ENCODE assay signal across 10 mouse cellular contexts in the genomic region with DNA sequence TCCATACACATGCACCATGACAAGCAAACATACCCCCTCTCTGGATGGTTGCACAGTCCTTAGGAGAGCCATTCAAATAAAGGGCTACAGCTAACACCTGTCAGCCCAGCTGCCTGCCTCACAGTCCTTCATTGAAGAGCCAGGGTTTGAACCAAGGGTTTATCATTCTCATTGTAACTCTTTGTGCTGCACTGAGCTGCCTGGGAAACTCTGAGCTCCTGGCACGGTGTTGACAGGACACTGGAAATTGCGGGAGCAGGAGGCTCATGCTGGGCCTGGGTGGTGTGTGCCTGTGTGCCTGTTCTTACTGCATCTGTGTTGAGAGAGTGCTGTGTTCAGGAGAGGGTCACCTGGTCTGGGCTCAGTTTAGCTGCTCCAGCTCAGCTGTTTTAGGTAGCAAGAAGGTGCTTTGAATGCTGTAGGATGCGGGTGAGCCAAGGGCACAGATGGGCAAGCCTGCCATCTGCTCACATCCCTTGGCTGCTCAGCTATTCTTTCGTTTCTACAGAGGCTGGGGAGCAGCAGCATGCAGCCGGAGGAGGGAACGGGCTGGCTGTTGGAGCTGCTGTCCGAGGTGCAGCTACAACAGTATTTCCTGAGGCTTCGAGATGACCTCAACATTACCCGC. TPM values are rescaled to one million over a fixed set of nuclear protein-coding genes. Genes with fewer than 3 reads are reported as not detected.
DNase-seq lines count a peak whose midpoint lies in the region; ATAC-seq lines count a peak whose summit lies in the region.
"Had no signal": no experiment of that assay in that cellular context is flagged by ENCODE, and none has a peak within 500 bp of the region (broad histone marks: within the 10 kb centered on the region; RNA-seq: fewer than 3 reads in every experiment).

No protein-coding gene starts in this region.

- no peak overlapping the region for H3K9ac ChIP-seq in hindbrain, embryonic 11.5 days (ENCODE audit: low read depth, low read length)
- peak overlapping the region; percentile 13 for H3K9ac ChIP-seq in forebrain, embryonic 13.5 days
- no peak overlapping the region for H3K9ac ChIP-seq in midbrain, embryonic 12.5 days (replicated peaks)

- H3K36me3 ChIP-seq in hindbrain, embryonic 10.5 days: peaks cover 8% of the 10 kb centered on the region
- no peaks in the 10 kb centered on the region for H3K36me3 ChIP-seq in hindbrain, embryonic 11.5 days (ENCODE audit: control insufficient read depth, insufficient read depth, low read length)
- H3K36me3 ChIP-seq in forebrain, embryonic 13.5 days (ENCODE audit: poor library complexity, severe bottlenecking): peaks cover 18% of the 10 kb centered on the region; the same call in 1 of the 2 replicates
- no peaks in the 10 kb centered on the region for H3K36me3 ChIP-seq in midbrain, embryonic 12.5 days

- no peaks in the 10 kb centered on the region for H3K9me3 ChIP-seq in hindbrain, embryonic 10.5 days
- no peaks in the 10 kb centered on the region for H3K9me3 ChIP-seq in hindbrain, embryonic 11.5 days (ENCODE audit: control insufficient read depth, low read length)
- H3K9me3 ChIP-seq in forebrain, embryonic 13.5 days (replicated peaks): no peaks in the 10 kb centered on the region
- no peaks in the 10 kb centered on the region for H3K9me3 ChIP-seq in midbrain, embryonic 12.5 days

- ATAC-seq in hindbrain, embryonic 11.5 days (ENCODE audit: low FRiP score): no peak
- peak; percentile 11; the same call in 1 of the 2 replicates for ATAC-seq in forebrain, embryonic 13.5 days
- ATAC-seq in midbrain, embryonic 12.5 days (ENCODE audit: low FRiP score, low read depth): no peak
- ATAC-seq: intestine, embryonic 16.5 days had no signal

- H3K4me3 ChIP-seq in hindbrain, embryonic 10.5 days: no peak overlapping the region
- no peak overlapping the region for H3K4me3 ChIP-seq in hindbrain, embryonic 11.5 days (ENCODE audit: low read depth, low read length)
- peak overlapping the region; percentile 26 for H3K4me3 ChIP-seq in brown adipose tissue, adult 24 weeks (ENCODE audit: insufficient read depth, low read depth, low read length)
- H3K4me3 ChIP-seq in forebrain, embryonic 13.5 days: no peak overlapping the region
- H3K4me3 ChIP-seq in midbrain, embryonic 12.5 days: no peak overlapping the region

- H3K4me1 ChIP-seq in hindbrain, embryonic 10.5 days (replicated peaks): peaks cover 88% of the 10 kb centered on the region
- H3K4me1 ChIP-seq in hindbrain, embryonic 11.5 days (replicated peaks; ENCODE audit: control insufficient read depth, insufficient read depth, low read length): peaks cover 2% of the 10 kb centered on the region; the same call in 1 of the 2 replicates
- peaks cover 35% of the 10 kb centered on the region for H3K4me1 ChIP-seq in brown adipose tissue, adult 24 weeks (ENCODE audit: control insufficient read depth, insufficient read depth, insufficient read length, low read length)
- H3K4me1 ChIP-seq in forebrain, embryonic 13.5 days: peaks cover 89% of the 10 kb centered on the region
- H3K4me1 ChIP-seq in midbrain, embryonic 12.5 days: peaks cover 79% of the 10 kb centered on the region

- DNase-seq in hindbrain, embryonic 10.5 days (ENCODE audit: low spot score): no peak
- no peak for DNase-seq in hindbrain, embryonic 11.5 days (ENCODE audit: low spot score)
- no peak for DNase-seq in kidney, adult 18-20 months
- DNase-seq in Muller cell, postnatal 12 days (ENCODE audit: inconsistent ontology term): no peak
- no peak for DNase-seq in testis, postnatal 14 days (ENCODE audit: low spot score)
- DNase-seq: thymus, adult 2 months had no signal

- no peaks in the 10 kb centered on the region for H3K27me3 ChIP-seq in hindbrain, embryonic 10.5 days (ENCODE audit: insufficient read depth, poor library complexity, severe bottlenecking)
- no peaks in the 10 kb centered on the region for H3K27me3 ChIP-seq in hindbrain, embryonic 11.5 days (ENCODE audit: control insufficient read depth, insufficient read depth, low read length)
- H3K27me3 ChIP-seq in forebrain, embryonic 13.5 days: no peaks in the 10 kb centered on the region
- no peaks in the 10 kb centered on the region for H3K27me3 ChIP-seq in midbrain, embryonic 12.5 days

- 83% methylated on average over 9 of the region's 9 CpGs for WGBS in hindbrain, embryonic 10.5 days
- 84% methylated on average over 9 of the region's 9 CpGs for WGBS in hindbrain, embryonic 11.5 days
- 59% methylated on average over 9 of the region's 9 CpGs for WGBS in forebrain, embryonic 13.5 days
- WGBS in midbrain, embryonic 12.5 days: 72% methylated on average over 9 of the region's 9 CpGs

- peak overlapping the region; percentile 54; the same call in 1 of the 2 replicates for H3K27ac ChIP-seq in hindbrain, embryonic 10.5 days
- no peak overlapping the region for H3K27ac ChIP-seq in hindbrain, embryonic 11.5 days (ENCODE audit: low read depth, low read length)
- no peak overlapping the region for H3K27ac ChIP-seq in brown adipose tissue, adult 24 weeks (replicated peaks; ENCODE audit: low read depth, low read length)
- H3K27ac ChIP-seq in forebrain, embryonic 13.5 days: peak overlapping the region; percentile 79
- H3K27ac ChIP-seq in midbrain, embryonic 12.5 days (replicated peaks): peak overlapping the region; percentile 65

- H3K4me2 ChIP-seq in hindbrain, embryonic 11.5 days (replicated peaks; ENCODE audit: low read depth, low read length): no peak overlapping the region
- peak overlapping the region; percentile 26; the same call in 1 of the 2 replicates for H3K4me2 ChIP-seq in forebrain, embryonic 13.5 days
- H3K4me2 ChIP-seq in midbrain, embryonic 12.5 days (replicated peaks): no peak overlapping the region

RNA-seq across cellular contexts. Expression of gene Tnk2, which starts 19.7 kb away (rescaled TPM):
- 7.8 and 8.4 TPM in 2 replicates for polyA plus RNA-seq in hindbrain, embryonic 10.5 days (2016; fragmentation: Nextera tagmentation; extraction: Ambion mirVana)
- polyA plus RNA-seq in hindbrain, embryonic 11.5 days (2014; fragmentation: Nextera tagmentation; extraction: Ambion mirVana): 5.2 and 7.0 TPM in 2 replicates
- 18.7 and 24.1 TPM in 2 replicates for polyA plus RNA-seq in brown adipose tissue, adult 24 weeks (2012; ENCODE audit: insufficient read depth, insufficient read length, missing spikeins)
- polyA plus RNA-seq in forebrain, embryonic 13.5 days (2015; fragmentation: Nextera tagmentation; extraction: Ambion mirVana): 14.6 TPM in 2 replicates
- polyA plus RNA-seq in midbrain, embryonic 12.5 days (2016; fragmentation: Nextera tagmentation; extraction: Ambion mirVana): 9.5 and 11.9 TPM in 2 replicates

RNA-seq across cellular contexts. Expression of gene Tfrc, which starts 54.6 kb away (rescaled TPM):
- 42.5 and 69.9 TPM in 2 replicates for polyA plus RNA-seq in hindbrain, embryonic 10.5 days (2016; fragmentation: Nextera tagmentation; extraction: Ambion mirVana)
- 59.0 and 69.2 TPM in 2 replicates for polyA plus RNA-seq in hindbrain, embryonic 11.5 days (2014; fragmentation: Nextera tagmentation; extraction: Ambion mirVana)
- 13.7 and 27.0 TPM in 2 replicates for polyA plus RNA-seq in brown adipose tissue, adult 24 weeks (2012; ENCODE audit: insufficient read depth, insufficient read length, missing spikeins)
- 32.0 and 42.1 TPM in 2 replicates for polyA plus RNA-seq in forebrain, embryonic 13.5 days (2015; fragmentation: Nextera tagmentation; extraction: Ambion mirVana)
- polyA plus RNA-seq in midbrain, embryonic 12.5 days (2016; fragmentation: Nextera tagmentation; extraction: Ambion mirVana): 61.0 and 64.1 TPM in 2 replicates

Comparison
In these comparisons a context has a peak if more than half of its experiments do, and no peak if none do; other contexts are left out.
1. H3K27ac ChIP-seq: peak in hindbrain, embryonic 10.5 days (single experiment), forebrain, embryonic 13.5 days (single experiment) and midbrain, embryonic 12.5 days (single experiment); none in hindbrain, embryonic 11.5 days (single experiment) and brown adipose tissue, adult 24 weeks (single experiment).